Mouse (Mus musculus): ENCODE data around the gene Spata5.

The Spata5 gene

GRCm38 (mm10) chr3:37420641-37421040 is 945 bp downstream of the Spata5 start:
- DNase-seq (ENCODE audit: low read depth, low spot score): peak; percentile 29

GRCm38 (mm10) chr3:37421179-37421578 is 1.5 kb downstream of the Spata5 start:
- peak; percentile 9 for DNase-seq (ENCODE audit: low read depth, low spot score)

GRCm38 (mm10) chr3:37426069-37426468 is 6.4 kb downstream of the Spata5 start:
- no peak for DNase-seq (ENCODE audit: low read depth, low spot score)

- DNase-seq (ENCODE audit: low read depth, low spot score): no peak
Observed at GRCm38 (mm10) chr3:37430359-37430758, 10.7 kb downstream of the Spata5 start.

GRCm38 (mm10) chr3:37439770-37440169 is 20.1 kb downstream of the Spata5 start:
- DNase-seq (ENCODE audit: low read depth, low spot score): no peak

- DNase-seq (ENCODE audit: low read depth, low spot score): no peak
Observed at GRCm38 (mm10) chr3:37443409-37443808, 23.7 kb downstream of the Spata5 start.

GRCm38 (mm10) chr3:37455992-37456391 is 36.3 kb downstream of the Spata5 start:
- DNase-seq (ENCODE audit: low read depth, low spot score): no peak

- DNase-seq (ENCODE audit: low read depth, low spot score): no peak
Observed at GRCm38 (mm10) chr3:37468170-37468569, 48.5 kb downstream of the Spata5 start.

GRCm38 (mm10) chr3:37469353-37469752 is 49.7 kb downstream of the Spata5 start:
- no peak for DNase-seq (ENCODE audit: low read depth, low spot score)

- no peak for DNase-seq (ENCODE audit: low read depth, low spot score)
Observed at GRCm38 (mm10) chr3:37470867-37471266, 51.2 kb downstream of the Spata5 start.

GRCm38 (mm10) chr3:37472461-37472860 is 52.8 kb downstream of the Spata5 start:
- peak; percentile 45 for DNase-seq (ENCODE audit: low read depth, low spot score)

- no peak for DNase-seq (ENCODE audit: low read depth, low spot score)
Observed at GRCm38 (mm10) chr3:37476485-37476884, 56.8 kb downstream of the Spata5 start.

- no peak for DNase-seq (ENCODE audit: low read depth, low spot score)
Observed at GRCm38 (mm10) chr3:37477438-37478188, 57.9 kb downstream of the Spata5 start.

- DNase-seq (ENCODE audit: low read depth, low spot score): no peak
Observed at GRCm38 (mm10) chr3:37479771-37480170, 60.1 kb downstream of the Spata5 start.

- DNase-seq (ENCODE audit: low read depth, low spot score): no peak
Observed at GRCm38 (mm10) chr3:37481295-37481694, 61.6 kb downstream of the Spata5 start.

GRCm38 (mm10) chr3:37482720-37483119 is 63.0 kb downstream of the Spata5 start:
- DNase-seq (ENCODE audit: low read depth, low spot score): no peak

GRCm38 (mm10) chr3:37483709-37484265 is 64.1 kb downstream of the Spata5 start:
- DNase-seq (ENCODE audit: low read depth, low spot score): no peak

- DNase-seq (ENCODE audit: low read depth, low spot score): no peak
Observed at GRCm38 (mm10) chr3:37487639-37488038, 67.9 kb downstream of the Spata5 start.

GRCm38 (mm10) chr3:37488173-37488572 is 68.5 kb downstream of the Spata5 start:
- DNase-seq (ENCODE audit: low read depth, low spot score): no peak

- DNase-seq (ENCODE audit: low read depth, low spot score): no peak
Observed at GRCm38 (mm10) chr3:37490025-37490424, 70.3 kb downstream of the Spata5 start.

GRCm38 (mm10) chr3:37500939-37501338 is 81.2 kb downstream of the Spata5 start:
- no peak for DNase-seq (ENCODE audit: low read depth, low spot score)

- DNase-seq (ENCODE audit: low read depth, low spot score): no peak
Observed at GRCm38 (mm10) chr3:37502552-37502951, 82.9 kb downstream of the Spata5 start.

- no peak for DNase-seq (ENCODE audit: low read depth, low spot score)
Observed at GRCm38 (mm10) chr3:37503846-37504245, 84.2 kb downstream of the Spata5 start.

All from c-Kit-negative CD71-positive TER-119-positive erythroid progenitor cells, embryonic 14.5 days (primary cell).